Mouse (Mus musculus) stomach, embryonic 15.5 days (tissue): ENCODE results near the gene Arhgap28. TPM values are rescaled to one million over a fixed set of nuclear protein-coding genes. Genes with fewer than 3 reads are reported as not detected.

Source experiments
- ATAC-seq: fragments of 200-750 bp; cut with Nextera tagmentation; 2 replicates; pipeline ENCODE4 v1.8.0; 2017; ENCODE audit warnings: low read depth, moderate number of reproducible peaks, moderate TSS enrichment; ENCODE audit not compliant: insufficient read depth, low FRiP score
- H3K27ac ChIP-seq: fragments of 300-500 bp; sonication (generic); 2 replicates; pipeline ENCODE4 v1.5.1; 2015; ENCODE audit warnings: mild to moderate bottlenecking, inconsistent platforms
- H3K27me3 ChIP-seq: fragments of 300-500 bp; sonication (generic); replicated peaks from 2 replicates; pipeline ENCODE4 v1.6.1; 2015; ENCODE audit warnings: inconsistent platforms
- H3K36me3 ChIP-seq: fragments of 300-500 bp; sonication (generic); 2 replicates; pipeline ENCODE4 v1.6.1; 2015; ENCODE audit warnings: inconsistent platforms
- H3K4me1 ChIP-seq: fragments of 300-500 bp; sonication (generic); 2 replicates; pipeline ENCODE4 v1.6.1; 2015; ENCODE audit warnings: inconsistent platforms
- H3K4me2 ChIP-seq: fragments of 300-500 bp; sonication (generic); 2 replicates; pipeline ENCODE4 v1.6.1; 2015; ENCODE audit warnings: mild to moderate bottlenecking, inconsistent platforms
- H3K4me3 ChIP-seq: fragments of 300-500 bp; sonication (generic); replicated peaks from 2 replicates; pipeline ENCODE4 v1.5.1; 2015; ENCODE audit warnings: inconsistent platforms
- H3K9ac ChIP-seq: fragments of 300-500 bp; sonication (generic); 2 replicates; pipeline ENCODE4 v1.6.1; 2015; ENCODE audit warnings: inconsistent platforms
- H3K9me3 ChIP-seq: fragments of 300-500 bp; sonication (generic); 2 replicates; pipeline ENCODE4 v1.6.1; 2016; ENCODE audit warnings: inconsistent platforms
- WGBS: fragments of 180-500 bp; shearing (Covaris S2); methylation state at CpG from one replicate; pipeline ENCODE4 v1.1.7; 2015; 5-methylcytosine and 5-hydroxymethylcytosine counted together
- polyA plus RNA-seq: library from polyadenylated mRNA; unstranded; fragments of >200 nt; fragmentation: Nextera tagmentation; extraction: Ambion mirVana; gene quantifications from 2 replicates; pipeline ENCODE4 v1.2.1, GENCODE M21; 2015

The Arhgap28 gene
- polyA plus RNA-seq, 1 experiment from 2014 or later: 23.9 TPM

GRCm38 (mm10) chr17:67813666-67814065 lies 190.3 kb downstream of the Arhgap28 start:
- WGBS: 90% methylated on average over 6 of the region's 6 CpGs
- no peak overlapping the region for H3K4me2 ChIP-seq
- H3K4me3 ChIP-seq: no peak overlapping the region
- H3K27me3 ChIP-seq: no peaks in the 10 kb centered on the region
- no peaks in the 10 kb centered on the region for H3K9me3 ChIP-seq
- H3K36me3 ChIP-seq: no peaks in the 10 kb centered on the region
- no peak overlapping the region for H3K27ac ChIP-seq
- no peak overlapping the region for H3K9ac ChIP-seq
- H3K4me1 ChIP-seq: no peaks in the 10 kb centered on the region
- no peak for ATAC-seq

GRCm38 (mm10) chr17:67809171-67809570 lies 194.7 kb downstream of the Arhgap28 start:
- no peaks in the 10 kb centered on the region for H3K36me3 ChIP-seq
- H3K9me3 ChIP-seq: no peaks in the 10 kb centered on the region
- no peak overlapping the region for H3K4me3 ChIP-seq
- H3K4me1 ChIP-seq: no peaks in the 10 kb centered on the region
- H3K4me2 ChIP-seq: no peak overlapping the region
- no peak for ATAC-seq
- H3K9ac ChIP-seq: no peak overlapping the region
- H3K27me3 ChIP-seq: no peaks in the 10 kb centered on the region
- 89% methylated on average over 16 of the region's 16 CpGs for WGBS
- no peak overlapping the region for H3K27ac ChIP-seq
